Mouse (Mus musculus): ENCODE data around the gene Acod1.

DNA sequence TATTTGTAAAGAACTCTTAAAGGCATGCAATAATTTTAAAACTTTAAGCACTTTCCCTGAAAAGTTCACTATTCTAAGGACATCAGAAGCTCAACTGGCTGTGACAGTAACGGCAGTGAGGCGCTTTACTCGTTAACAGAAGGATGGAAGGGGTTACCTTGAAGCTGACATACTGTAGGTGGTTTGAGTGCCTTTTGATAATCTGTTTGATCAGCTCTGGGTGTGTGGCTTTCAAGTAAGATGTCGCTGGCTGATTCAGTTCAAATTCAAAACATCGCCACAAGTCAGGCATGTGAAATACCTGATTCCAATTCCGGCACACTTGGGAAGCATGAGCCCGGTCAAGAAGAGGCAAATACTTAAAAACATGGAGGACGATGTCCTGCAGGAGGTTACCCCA lies 48.3 kb downstream of the Acod1 start:
- TF ChIP-seq CTCF (IDR thresholded peaks at IDR 0.05) (no peak), EP300 (IDR thresholded peaks at IDR 0.05) (no peak)
